Mouse (Mus musculus): ENCODE data around the gene Slc16a2. TPM values are rescaled to one million over a fixed set of nuclear protein-coding genes. Genes with fewer than 3 reads are reported as not detected.

Gene Slc16a2
- 3.1 TPM for polyA plus RNA-seq (2021)

DNA sequence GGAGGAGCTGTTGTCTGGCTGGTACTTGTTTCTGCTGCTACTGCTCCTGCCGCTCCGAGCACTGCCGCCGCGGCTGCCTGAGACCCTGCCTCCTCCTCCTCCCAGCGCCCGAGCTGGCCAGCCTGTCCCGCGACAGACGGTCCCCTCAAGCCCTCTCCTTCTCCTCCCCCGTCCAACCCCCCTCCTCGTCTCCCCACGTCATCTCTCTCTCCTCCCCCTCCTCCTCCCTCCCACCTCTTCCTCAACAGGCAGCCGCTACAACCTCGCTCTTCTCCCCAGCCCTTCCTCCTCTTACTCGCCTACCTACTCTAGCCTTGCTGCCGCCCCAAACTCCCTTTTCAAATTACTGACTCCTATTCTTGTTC lies at the start of gene Slc16a2:
Slc16a2 (minus strand) TSS at position 152 of the 365 bp plus-strand sequence.
- peaks cover 33% of the 10 kb centered on the region for H3K27me3 ChIP-seq
- ChIA-PET POLR2A (no interaction called here), CTCF (no interaction called here)
- DNase-seq (ENCODE audit: low read depth, low spot score) = no peak
- no peak for TF ChIP-seq CTCF (IDR thresholded peaks at IDR 0.05)
- in situ Hi-C loops (cut with MboI; ENCODE audit: low pct_unique_long_range_greater_than_20kb) = no loop called here
- ATAC-seq = no peak

DNA sequence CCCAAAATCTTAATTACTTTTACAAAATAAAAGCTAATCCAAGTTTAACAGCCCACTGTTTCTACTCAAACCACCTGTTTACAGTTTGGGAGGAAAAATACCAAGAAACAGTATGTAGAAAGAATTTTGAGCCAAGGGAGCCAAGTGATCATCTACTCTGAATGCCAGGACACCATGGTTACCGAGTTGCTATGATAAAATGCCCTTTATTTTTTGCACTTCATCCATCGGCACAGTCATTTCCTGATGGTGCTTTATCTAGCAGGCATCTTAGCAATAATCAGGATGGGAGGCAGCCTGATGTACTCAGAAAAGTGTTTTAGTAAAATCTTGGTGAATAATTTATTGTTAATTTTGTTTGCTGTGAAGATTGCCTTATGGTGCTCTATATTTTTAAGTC lies 41.7 kb upstream of the Slc16a2 start:
- no peak for ATAC-seq
- TF ChIP-seq CTCF (IDR thresholded peaks at IDR 0.05) = no peak
- H3K27me3 ChIP-seq = peaks cover 51% of the 10 kb centered on the region
- in situ Hi-C loops (cut with MboI; ENCODE audit: low pct_unique_long_range_greater_than_20kb) = no loop called here
- POLR2A ChIA-PET = no interaction called here
- no peak for DNase-seq (ENCODE audit: low read depth, low spot score)
- CTCF ChIA-PET = no interaction called here

DNA sequence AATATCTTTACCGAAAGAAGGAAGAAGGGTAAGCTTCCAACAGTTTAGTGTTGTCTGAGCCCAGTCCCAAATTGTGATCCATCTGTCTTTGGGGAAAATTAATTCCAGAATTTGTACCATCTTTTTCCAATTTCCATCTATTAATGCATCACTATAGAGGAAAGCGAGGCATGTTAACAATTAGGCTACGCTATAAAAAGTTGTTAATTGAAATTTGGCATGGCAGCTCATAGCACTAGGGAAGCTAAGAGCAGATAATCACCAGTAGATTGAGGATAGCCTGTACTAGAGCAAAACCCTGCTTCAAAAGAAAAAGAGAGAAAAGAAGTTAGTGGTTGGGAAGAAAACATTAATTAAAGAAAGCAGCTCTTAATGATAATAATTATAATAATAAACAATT lies 41.1 kb upstream of the Slc16a2 start:
- no peak for TF ChIP-seq CTCF (IDR thresholded peaks at IDR 0.05)
- H3K27me3 ChIP-seq = peaks cover 47% of the 10 kb centered on the region
- in situ Hi-C loops (cut with MboI; ENCODE audit: low pct_unique_long_range_greater_than_20kb) = no loop called here
- CTCF ChIA-PET = no interaction called here
- DNase-seq (ENCODE audit: low read depth, low spot score) (no peak), ATAC-seq (no peak)
- POLR2A ChIA-PET = no interaction called here

GRCm38 (mm10) chrX:103845266-103845665 lies 23.5 kb upstream of the Slc16a2 start:
- peaks cover 65% of the 10 kb centered on the region for H3K27me3 ChIP-seq
- ChIA-PET POLR2A (no interaction called here), CTCF (interaction anchor here (0.9 kb wide), 1 partner anchor 8 kb away, joined by 3 read pairs; no protein-coding TSS in a partner anchor)
- ATAC-seq (no peak), DNase-seq (ENCODE audit: low read depth, low spot score) (no peak)
- in situ Hi-C loops (cut with MboI; ENCODE audit: low pct_unique_long_range_greater_than_20kb) = no loop called here
- TF ChIP-seq CTCF (IDR thresholded peaks at IDR 0.05) = peak; percentile 40

GRCm38 (mm10) chrX:103828836-103829235 lies 7.1 kb upstream of the Slc16a2 start:
- in situ Hi-C loops (cut with MboI; ENCODE audit: low pct_unique_long_range_greater_than_20kb) = no loop called here
- peaks cover 68% of the 10 kb centered on the region for H3K27me3 ChIP-seq
- ChIA-PET CTCF (interaction anchor here (1.2 kb wide), 1 partner anchor 11 kb away, joined by 3 read pairs; no protein-coding TSS in a partner anchor), POLR2A (no interaction called here)
- DNase-seq (ENCODE audit: low read depth, low spot score) = no peak
- no peak for TF ChIP-seq CTCF (IDR thresholded peaks at IDR 0.05)
- no peak for ATAC-seq

- in situ Hi-C loops (cut with MboI; ENCODE audit: low pct_unique_long_range_greater_than_20kb) = no loop called here
- CTCF ChIA-PET = no interaction called here
- POLR2A ChIA-PET = no interaction called here
- TF ChIP-seq CTCF (IDR thresholded peaks at IDR 0.05) = no peak
- H3K27me3 ChIP-seq = peaks cover 37% of the 10 kb centered on the region
- ATAC-seq = no peak
- no peak for DNase-seq (ENCODE audit: low read depth, low spot score)
Measured at GRCm38 (mm10) chrX:103822271-103822811, 558 bp upstream of the Slc16a2 start.

DNA sequence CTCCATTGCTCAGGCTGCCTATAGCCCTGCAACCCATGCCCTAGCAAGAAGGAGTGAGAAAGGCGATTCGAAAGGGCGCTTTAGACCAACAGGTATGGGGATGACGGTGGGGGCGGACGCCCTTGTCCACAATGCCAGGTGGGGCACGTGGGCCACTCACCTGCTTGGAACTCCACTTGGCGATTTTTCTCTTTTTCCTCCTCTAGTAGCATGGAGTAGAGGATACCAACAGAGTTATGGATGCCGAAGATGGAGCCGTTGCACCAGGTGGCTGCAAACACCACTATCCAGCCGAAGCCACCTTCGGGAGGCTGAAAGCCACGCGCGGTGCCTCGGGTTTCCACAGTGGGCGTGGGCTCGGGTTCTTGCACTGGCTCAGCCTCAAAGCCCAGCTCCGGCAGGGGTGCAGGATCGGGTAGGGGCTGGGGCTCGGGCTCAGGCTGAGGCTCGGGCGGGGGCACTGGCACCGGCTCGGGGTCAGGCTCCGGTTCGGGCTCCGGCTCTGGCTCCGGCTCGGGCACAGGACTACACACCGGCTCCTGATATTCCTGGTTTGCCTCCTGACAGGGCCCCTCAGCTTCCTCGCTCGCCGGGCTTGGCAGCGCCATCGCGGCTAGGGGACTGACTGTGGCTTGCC lies 470 bp downstream of the Slc16a2 start:
- peaks cover 28% of the 10 kb centered on the region for H3K27me3 ChIP-seq
- DNase-seq (ENCODE audit: low read depth, low spot score) (no peak), ATAC-seq (no peak)
- ChIA-PET CTCF (no interaction called here), POLR2A (no interaction called here)
- TF ChIP-seq CTCF (IDR thresholded peaks at IDR 0.05) = no peak
- in situ Hi-C loops (cut with MboI; ENCODE audit: low pct_unique_long_range_greater_than_20kb) = no loop called here

- no peak for ATAC-seq
- CTCF ChIA-PET = no interaction called here
- POLR2A ChIA-PET = no interaction called here
- in situ Hi-C loops (cut with MboI; ENCODE audit: low pct_unique_long_range_greater_than_20kb) = no loop called here
- no peak for TF ChIP-seq CTCF (IDR thresholded peaks at IDR 0.05)
- no peak for DNase-seq (ENCODE audit: low read depth, low spot score)
- H3K27me3 ChIP-seq = peaks cover 21% of the 10 kb centered on the region
Measured at GRCm38 (mm10) chrX:103820307-103821194, 1.2 kb downstream of the Slc16a2 start.

DNA sequence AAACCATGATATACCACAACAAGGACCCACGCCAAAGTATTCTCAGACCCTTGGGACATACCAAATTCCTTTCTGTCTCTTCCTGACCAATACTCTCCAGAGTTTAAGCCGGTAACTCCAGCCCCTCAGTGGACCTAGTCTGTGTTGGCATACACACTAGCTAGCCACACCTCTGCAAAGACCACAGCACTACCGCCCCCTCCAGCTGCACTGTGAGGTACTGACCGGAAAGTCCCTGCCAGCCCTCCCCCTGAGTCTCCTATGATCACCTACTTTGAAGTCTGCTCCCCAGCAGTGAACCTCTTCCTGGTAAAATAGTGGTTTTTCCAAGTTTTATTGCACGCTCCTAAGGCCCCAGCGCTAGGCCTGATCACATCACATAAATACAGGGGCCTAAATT lies 2.5 kb downstream of the Slc16a2 start:
- DNase-seq (ENCODE audit: low read depth, low spot score) (no peak), ATAC-seq (no peak)
- H3K27me3 ChIP-seq = peaks cover 16% of the 10 kb centered on the region
- ChIA-PET CTCF (no interaction called here), POLR2A (no interaction called here)
- in situ Hi-C loops (cut with MboI; ENCODE audit: low pct_unique_long_range_greater_than_20kb) = no loop called here
- no peak for TF ChIP-seq CTCF (IDR thresholded peaks at IDR 0.05)

- H3K27me3 ChIP-seq = peaks cover 27% of the 10 kb centered on the region
- DNase-seq (ENCODE audit: low read depth, low spot score) (no peak), ATAC-seq (no peak)
- in situ Hi-C loops (cut with MboI; ENCODE audit: low pct_unique_long_range_greater_than_20kb) = no loop called here
- POLR2A ChIA-PET = no interaction called here
- CTCF ChIA-PET = no interaction called here
- TF ChIP-seq CTCF (IDR thresholded peaks at IDR 0.05) = no peak
Measured at GRCm38 (mm10) chrX:103812690-103813089, 9.1 kb downstream of the Slc16a2 start.

DNA sequence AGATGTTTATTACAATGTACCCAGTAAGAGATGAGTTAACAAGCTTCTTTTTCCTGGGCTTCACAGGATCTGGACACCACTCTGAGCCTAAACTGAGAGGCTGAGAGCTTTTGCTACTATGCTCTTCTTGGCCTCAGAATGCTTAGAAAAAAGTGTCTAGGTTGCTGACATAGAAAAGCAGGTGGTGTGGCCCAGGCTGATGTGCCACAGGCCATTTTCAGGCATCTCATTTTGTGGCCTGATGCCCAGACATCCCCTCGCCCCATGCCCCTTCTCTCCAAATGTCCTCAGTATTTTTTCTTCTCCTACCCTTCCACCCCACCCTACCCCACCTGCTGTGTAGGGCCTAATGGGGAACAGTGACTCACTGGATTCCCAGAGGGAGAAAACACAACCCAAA lies 11.3 kb downstream of the Slc16a2 start:
- no peak for TF ChIP-seq CTCF (IDR thresholded peaks at IDR 0.05)
- in situ Hi-C loops (cut with MboI; ENCODE audit: low pct_unique_long_range_greater_than_20kb) = no loop called here
- peaks cover 41% of the 10 kb centered on the region for H3K27me3 ChIP-seq
- CTCF ChIA-PET = no interaction called here
- ATAC-seq (no peak), DNase-seq (ENCODE audit: low read depth, low spot score) (no peak)
- POLR2A ChIA-PET = no interaction called here

Data from Patski (cell line).